Mouse (Mus musculus): ENCODE data around the gene Hs6st3.

- no peak for TF ChIP-seq ZKSCAN1 (IDR thresholded peaks at IDR 0.05; ENCODE audit: borderline replicate concordance, low read depth, low read length)
- no peak for TF ChIP-seq UBTF (IDR thresholded peaks at IDR 0.05; ENCODE audit: low read depth, low read length)
- TF ChIP-seq ZNF384 (IDR thresholded peaks at IDR 0.05; ENCODE audit: low read depth, low read length): no peak
- TF ChIP-seq SIN3A (IDR thresholded peaks at IDR 0.05; ENCODE audit: low read length): no peak
- no peak for TF ChIP-seq KAT2A (IDR thresholded peaks at IDR 0.05; ENCODE audit: insufficient replicate concordance, low read length)
- TF ChIP-seq MAFK (IDR thresholded peaks at IDR 0.05; ENCODE audit: insufficient replicate concordance, low read length): no peak
- no peak for TF ChIP-seq USF1 (IDR thresholded peaks at IDR 0.05; ENCODE audit: low read depth, low read length)
- no peak for TF ChIP-seq CTCF (conservative IDR thresholded peaks at IDR 0.05 in 1 of 2, IDR thresholded peaks at IDR 0.05 in 1 of 2; ENCODE audit: low read depth in 2 of 2, low read length in 2 of 2)
- no peak for TF ChIP-seq TBP (conservative IDR thresholded peaks at IDR 0.05; ENCODE audit: low read depth, low read length)
- TF ChIP-seq SMC3 (IDR thresholded peaks at IDR 0.05; ENCODE audit: low read depth, low read length): no peak
- TF ChIP-seq HCFC1 (IDR thresholded peaks at IDR 0.05; ENCODE audit: low read depth, low read length): no peak
- TF ChIP-seq CHD1 (IDR thresholded peaks at IDR 0.05; ENCODE audit: low read depth, low read length): no peak
Measured at GRCm38 (mm10) chr14:119347236-119347635, 209.1 kb downstream of the Hs6st3 start.
